Mouse (Mus musculus): ENCODE results near the gene Dnajc5. TPM values are rescaled to one million over a fixed set of nuclear protein-coding genes. Genes with fewer than 3 reads are reported as not detected.

The Dnajc5 gene
- polyA plus RNA-seq, 1 experiment from 2014 or later, result 150 TPM

GRCm38 (mm10) chr2:181522811-181523210 is 2.5 kb downstream of the Dnajc5 start:
- WGBS, result 73% methylated on average over 5 of the region's 5 CpGs

GRCm38 (mm10) chr2:181525526-181525925 is 5.2 kb downstream of the Dnajc5 start:
- Histone ChIP-seq H3K9me3 (replicated peaks) (no peaks in the 10 kb centered on the region), H3K36me3 (peaks cover 7% of the 10 kb centered on the region; the same call in 1 of the 2 replicates), H3K4me1 (peaks cover 17% of the 10 kb centered on the region), H3K4me2 (replicated peaks) (no peak overlapping the region), H3K27me3 (no peaks in the 10 kb centered on the region), H3K4me3 (no peak overlapping the region), H3K9ac (no peak overlapping the region), H3K27ac (no peak overlapping the region)
- ATAC-seq (ENCODE audit: low FRiP score), result no peak
- WGBS, result 91% methylated on average over 5 of the region's 5 CpGs

More at GRCm38 (mm10) chr2:181522811-181523210, 2.5 kb downstream of the Dnajc5 start:
- peaks cover 4% of the 10 kb centered on the region; the same call in 1 of the 2 replicates for H3K36me3 ChIP-seq
- no peak for ATAC-seq (ENCODE audit: low FRiP score)
- H3K4me1 ChIP-seq, result peaks cover 26% of the 10 kb centered on the region
- H3K27me3 ChIP-seq, result no peaks in the 10 kb centered on the region
- no peak overlapping the region for H3K4me2 ChIP-seq (replicated peaks)
- no peak overlapping the region for H3K9ac ChIP-seq
- H3K4me3 ChIP-seq, result no peak overlapping the region
- no peak overlapping the region for H3K27ac ChIP-seq
- no peaks in the 10 kb centered on the region for H3K9me3 ChIP-seq (replicated peaks)

- Histone ChIP-seq H3K36me3 (peaks cover 14% of the 10 kb centered on the region), H3K4me1 (no peaks in the 10 kb centered on the region), H3K9ac (no peak overlapping the region), H3K27ac (no peak overlapping the region), H3K4me3 (no peak overlapping the region), H3K9me3 (replicated peaks) (no peaks in the 10 kb centered on the region), H3K27me3 (no peaks in the 10 kb centered on the region), H3K4me2 (replicated peaks) (no peak overlapping the region)
- 94% methylated on average over 1 of the region's 1 CpGs for WGBS
- ATAC-seq (ENCODE audit: low FRiP score), result no peak
Observed at GRCm38 (mm10) chr2:181529076-181529475, 8.8 kb downstream of the Dnajc5 start.

GRCm38 (mm10) chr2:181532589-181532988 is 12.3 kb downstream of the Dnajc5 start:
- Histone ChIP-seq H3K9ac (no peak overlapping the region), H3K27ac (no peak overlapping the region), H3K9me3 (replicated peaks) (no peaks in the 10 kb centered on the region), H3K4me2 (replicated peaks) (no peak overlapping the region), H3K4me3 (no peak overlapping the region), H3K36me3 (peaks cover 12% of the 10 kb centered on the region), H3K4me1 (peaks cover 2% of the 10 kb centered on the region), H3K27me3 (no peaks in the 10 kb centered on the region)
- WGBS, result 97% methylated on average over 3 of the region's 3 CpGs
- ATAC-seq (ENCODE audit: low FRiP score), result no peak

GRCm38 (mm10) chr2:181536410-181536809 is 16.1 kb downstream of the Dnajc5 start:
- Histone ChIP-seq H3K4me2 (replicated peaks) (no peak overlapping the region), H3K27me3 (no peaks in the 10 kb centered on the region), H3K9ac (no peak overlapping the region), H3K27ac (no peak overlapping the region), H3K36me3 (peaks cover 6% of the 10 kb centered on the region), H3K9me3 (replicated peaks) (no peaks in the 10 kb centered on the region), H3K4me3 (no peak overlapping the region), H3K4me1 (peaks cover 6% of the 10 kb centered on the region)
- 94% methylated on average over 2 of the region's 2 CpGs for WGBS
- no peak for ATAC-seq (ENCODE audit: low FRiP score)

- no peak overlapping the region for H3K4me2 ChIP-seq (replicated peaks)
- H3K4me1 ChIP-seq, result peaks cover 6% of the 10 kb centered on the region
- no peaks in the 10 kb centered on the region for H3K9me3 ChIP-seq (replicated peaks)
- ATAC-seq (ENCODE audit: low FRiP score), result peak; percentile 50; the same call in 1 of the 2 replicates
- H3K4me3 ChIP-seq, result no peak overlapping the region
- no peaks in the 10 kb centered on the region for H3K36me3 ChIP-seq
- H3K9ac ChIP-seq, result no peak overlapping the region
- 86% methylated on average over 2 of the region's 2 CpGs for WGBS
- no peaks in the 10 kb centered on the region for H3K27me3 ChIP-seq
- H3K27ac ChIP-seq, result peak overlapping the region; percentile 48; the same call in 1 of the 2 replicates
Observed at GRCm38 (mm10) chr2:181537444-181538047, 17.3 kb downstream of the Dnajc5 start.

GRCm38 (mm10) chr2:181541761-181542380 is 21.6 kb downstream of the Dnajc5 start:
- 89% methylated on average over 6 of the region's 6 CpGs for WGBS
- Histone ChIP-seq H3K36me3 (peaks cover 3% of the 10 kb centered on the region; the same call in 1 of the 2 replicates), H3K4me3 (no peak overlapping the region)

GRCm38 (mm10) chr2:181546142-181546541 is 25.9 kb downstream of the Dnajc5 start:
- peaks cover 43% of the 10 kb centered on the region for H3K36me3 ChIP-seq
- H3K4me3 ChIP-seq, result no peak overlapping the region
- no peak for ATAC-seq (ENCODE audit: low FRiP score)
- no peak overlapping the region for H3K9ac ChIP-seq
- H3K27me3 ChIP-seq, result no peaks in the 10 kb centered on the region
- H3K4me2 ChIP-seq (replicated peaks), result no peak overlapping the region
- 93% methylated on average over 7 of the region's 7 CpGs for WGBS
- no peaks in the 10 kb centered on the region for H3K4me1 ChIP-seq
- no peaks in the 10 kb centered on the region for H3K9me3 ChIP-seq (replicated peaks)
- H3K27ac ChIP-seq, result no peak overlapping the region

More at GRCm38 (mm10) chr2:181541761-181542380, 21.6 kb downstream of the Dnajc5 start:
- Histone ChIP-seq H3K27ac (no peak overlapping the region), H3K4me1 (peaks cover 6% of the 10 kb centered on the region), H3K9me3 (replicated peaks) (no peaks in the 10 kb centered on the region), H3K9ac (no peak overlapping the region), H3K27me3 (no peaks in the 10 kb centered on the region), H3K4me2 (replicated peaks) (no peak overlapping the region)
- no peak for ATAC-seq (ENCODE audit: low FRiP score)

GRCm38 (mm10) chr2:181548227-181548626 is 27.9 kb downstream of the Dnajc5 start:
- H3K27ac ChIP-seq, result no peak overlapping the region
- H3K4me3 ChIP-seq, result no peak overlapping the region
- H3K9me3 ChIP-seq (replicated peaks), result no peaks in the 10 kb centered on the region
- no peak overlapping the region for H3K9ac ChIP-seq
- no peak for ATAC-seq (ENCODE audit: low FRiP score)
- H3K36me3 ChIP-seq, result peaks cover 63% of the 10 kb centered on the region
- no peaks in the 10 kb centered on the region for H3K4me1 ChIP-seq
- WGBS, result 77% methylated on average over 1 of the region's 1 CpGs
- no peaks in the 10 kb centered on the region for H3K27me3 ChIP-seq
- H3K4me2 ChIP-seq (replicated peaks), result no peak overlapping the region

GRCm38 (mm10) chr2:181548682-181549081 is 28.4 kb downstream of the Dnajc5 start:
- Histone ChIP-seq H3K36me3 (peaks cover 65% of the 10 kb centered on the region), H3K4me1 (no peaks in the 10 kb centered on the region), H3K9ac (no peak overlapping the region), H3K27ac (no peak overlapping the region), H3K4me3 (no peak overlapping the region), H3K4me2 (replicated peaks) (no peak overlapping the region), H3K9me3 (replicated peaks) (no peaks in the 10 kb centered on the region), H3K27me3 (no peaks in the 10 kb centered on the region)
- ATAC-seq (ENCODE audit: low FRiP score), result no peak
- WGBS, result 91% methylated on average over 5 of the region's 5 CpGs

GRCm38 (mm10) chr2:181550233-181550632 is 29.9 kb downstream of the Dnajc5 start:
- H3K36me3 ChIP-seq, result peaks cover 68% of the 10 kb centered on the region
- WGBS, result 92% methylated on average over 2 of the region's 2 CpGs
- no peak overlapping the region for H3K27ac ChIP-seq
- no peak for ATAC-seq (ENCODE audit: low FRiP score)
- no peak overlapping the region for H3K9ac ChIP-seq
- H3K4me1 ChIP-seq, result no peaks in the 10 kb centered on the region
- no peaks in the 10 kb centered on the region for H3K9me3 ChIP-seq (replicated peaks)
- no peak overlapping the region for H3K4me3 ChIP-seq
- H3K4me2 ChIP-seq (replicated peaks), result no peak overlapping the region
- no peaks in the 10 kb centered on the region for H3K27me3 ChIP-seq

GRCm38 (mm10) chr2:181553772-181554171 is 33.5 kb downstream of the Dnajc5 start:
- H3K9ac ChIP-seq, result no peak overlapping the region
- H3K4me2 ChIP-seq (replicated peaks), result no peak overlapping the region
- no peaks in the 10 kb centered on the region for H3K4me1 ChIP-seq
- H3K27me3 ChIP-seq, result no peaks in the 10 kb centered on the region
- peaks cover 49% of the 10 kb centered on the region for H3K36me3 ChIP-seq
- no peaks in the 10 kb centered on the region for H3K9me3 ChIP-seq (replicated peaks)
- no peak overlapping the region for H3K27ac ChIP-seq
- no peak overlapping the region for H3K4me3 ChIP-seq
- ATAC-seq (ENCODE audit: low FRiP score), result no peak

GRCm38 (mm10) chr2:181567338-181567737 is 47.1 kb downstream of the Dnajc5 start:
- Histone ChIP-seq H3K27ac (no peak overlapping the region), H3K4me3 (no peak overlapping the region), H3K9ac (no peak overlapping the region), H3K4me1 (no peaks in the 10 kb centered on the region), H3K36me3 (peaks cover 12% of the 10 kb centered on the region), H3K27me3 (no peaks in the 10 kb centered on the region), H3K4me2 (replicated peaks) (no peak overlapping the region), H3K9me3 (replicated peaks) (no peaks in the 10 kb centered on the region)
- ATAC-seq (ENCODE audit: low FRiP score), result no peak
- 87% methylated on average over 3 of the region's 3 CpGs for WGBS

Data from hindbrain, embryonic 12.5 days (tissue).